Mouse (Mus musculus): Measurements from ENCODE around the gene Npdc1. TPM values are rescaled to one million over a fixed set of nuclear protein-coding genes. Genes with fewer than 3 reads are reported as not detected.

Npdc1 gene
- total RNA-seq, 2 experiments from 2014 or later = 429 to 433 TPM

- H3K27ac ChIP-seq = 0 out of 2 replicates have a peak overlapping the region, but pooled peaks have one; percentile 14
- DNase-seq (ENCODE audit: low spot score in 2 of 2) = no peak
- TF ChIP-seq CTCF (conservative IDR thresholded peaks at IDR 0.05) = no peak
- no peak overlapping the region for H3K4me3 ChIP-seq
Measured at GRCm38 (mm10) chr2:25427256-25427655, 28.1 kb downstream of the Npdc1 start.

- peak within 1 kb of the TSS; percentile 87 for H3K4me3 ChIP-seq
- peak; percentile 92 for TF ChIP-seq CTCF (conservative IDR thresholded peaks at IDR 0.05)
- peak within 1 kb of the TSS; percentile 95 for H3K27ac ChIP-seq
- DNase-seq (ENCODE audit: low spot score in 2 of 2) = peak; percentile 95 to 96
Measured at GRCm38 (mm10) chr2:25428442-25429236, 29.5 kb downstream of the Npdc1 start, which contains the start of gene Abca2. Gene Abca2 (plus strand): TSS chr2:25428703.

GRCm38 (mm10) chr2:25429435-25430180, 30.5 kb downstream of the Npdc1 start:
- Histone ChIP-seq H3K27ac (peak overlapping the region; percentile 95), H3K4me3 (peak overlapping the region; percentile 87)
- DNase-seq (ENCODE audit: low spot score in 2 of 2) = no peak
- no peak for TF ChIP-seq CTCF (conservative IDR thresholded peaks at IDR 0.05)

GRCm38 (mm10) chr2:25430395-25431233, 31.5 kb downstream of the Npdc1 start:
- Histone ChIP-seq H3K27ac (peak overlapping the region; percentile 95), H3K4me3 (peak overlapping the region; percentile 87)
- no peak for TF ChIP-seq CTCF (conservative IDR thresholded peaks at IDR 0.05)
- peak in 1 of 2 experiments; percentile 53 for DNase-seq (ENCODE audit: low spot score in 2 of 2)

GRCm38 (mm10) chr2:25431308-25431855, 32.2 kb downstream of the Npdc1 start:
- Histone ChIP-seq H3K4me3 (peak overlapping the region; percentile 87; the same call in 1 of the 2 replicates), H3K27ac (peak overlapping the region; percentile 95)
- no peak for TF ChIP-seq CTCF (conservative IDR thresholded peaks at IDR 0.05)
- no peak for DNase-seq (ENCODE audit: low spot score in 2 of 2)

GRCm38 (mm10) chr2:25432326-25433098, 33.4 kb downstream of the Npdc1 start:
- TF ChIP-seq CTCF (conservative IDR thresholded peaks at IDR 0.05) = no peak
- H3K27ac ChIP-seq = no peak overlapping the region
- H3K4me3 ChIP-seq = no peak overlapping the region; the same call in 1 of the 2 replicates
- DNase-seq (ENCODE audit: low spot score in 2 of 2) = no peak

- no peak overlapping the region for H3K27ac ChIP-seq
- DNase-seq (ENCODE audit: low spot score in 2 of 2) = no peak
- no peak overlapping the region for H3K4me3 ChIP-seq
- no peak for TF ChIP-seq CTCF (conservative IDR thresholded peaks at IDR 0.05)
Measured at GRCm38 (mm10) chr2:25433101-25433500, 34.0 kb downstream of the Npdc1 start.

- Histone ChIP-seq H3K27ac (no peak overlapping the region), H3K4me3 (no peak overlapping the region)
- no peak for TF ChIP-seq CTCF (conservative IDR thresholded peaks at IDR 0.05)
- DNase-seq (ENCODE audit: low spot score in 2 of 2) = no peak
Measured at GRCm38 (mm10) chr2:25434292-25434691, 35.1 kb downstream of the Npdc1 start.

GRCm38 (mm10) chr2:25436286-25436820, 37.2 kb downstream of the Npdc1 start:
- no peak overlapping the region for H3K4me3 ChIP-seq
- DNase-seq (ENCODE audit: low spot score in 2 of 2) = no peak
- no peak for TF ChIP-seq CTCF (conservative IDR thresholded peaks at IDR 0.05)
- H3K27ac ChIP-seq = no peak overlapping the region

- Histone ChIP-seq H3K27ac (no peak overlapping the region), H3K4me3 (no peak overlapping the region)
- TF ChIP-seq CTCF (conservative IDR thresholded peaks at IDR 0.05) = no peak
- DNase-seq (ENCODE audit: low spot score in 2 of 2) = no peak
Measured at GRCm38 (mm10) chr2:25441067-25441466, 41.9 kb downstream of the Npdc1 start.

- H3K27ac ChIP-seq = no peak overlapping the region
- DNase-seq (ENCODE audit: low spot score in 2 of 2) = no peak
- H3K4me3 ChIP-seq = no peak overlapping the region
- TF ChIP-seq CTCF (conservative IDR thresholded peaks at IDR 0.05) = no peak
Measured at GRCm38 (mm10) chr2:25442682-25443081, 43.5 kb downstream of the Npdc1 start.
